Mouse (Mus musculus): Measurements from ENCODE around the gene Vegfb. TPM values are rescaled to one million over a fixed set of nuclear protein-coding genes. Genes with fewer than 3 reads are reported as not detected.
A peak's percentile ranks its signal among the peaks of the same experiment; 100 is the strongest.

The Vegfb gene
- polyA plus RNA-seq, 1 experiment = 83.0 TPM

- TF ChIP-seq POLR2A (IDR thresholded peaks at IDR 0.05; ENCODE audit: low read depth, low read length) = no peak
- no peak for TF ChIP-seq CTCF (conservative IDR thresholded peaks at IDR 0.05; ENCODE audit: insufficient read depth, insufficient read length, low read depth, low read length)
- H3K36me3 ChIP-seq (ENCODE audit: control insufficient read depth, insufficient read depth, low read length) = no peaks in the 10 kb centered on the region
- 96% methylated on average over 5 of the region's 5 CpGs for WGBS
- H3K27me3 ChIP-seq (replicated peaks; ENCODE audit: control insufficient read depth, insufficient read depth, low read length) = no peaks in the 10 kb centered on the region
- no peak for DNase-seq
- H3K4me1 ChIP-seq (ENCODE audit: control insufficient read depth, insufficient read depth, low read length) = peaks cover 13% of the 10 kb centered on the region; the same call in 1 of the 2 replicates
- no peak overlapping the region for H3K4me3 ChIP-seq (ENCODE audit: insufficient read depth, low read depth, low read length)
- no peak overlapping the region for H3K27ac ChIP-seq (ENCODE audit: insufficient read depth, low read depth, low read length)
Observed at GRCm38 (mm10) chr19:6983621-6984020, 3.8 kb downstream of the Vegfb start.

- H3K4me1 ChIP-seq (ENCODE audit: control insufficient read depth, insufficient read depth, low read length) = peaks cover 13% of the 10 kb centered on the region; the same call in 1 of the 2 replicates
- no peak overlapping the region for H3K4me3 ChIP-seq (ENCODE audit: insufficient read depth, low read depth, low read length)
- DNase-seq = no peak
- TF ChIP-seq POLR2A (IDR thresholded peaks at IDR 0.05; ENCODE audit: low read depth, low read length) (no peak), CTCF (conservative IDR thresholded peaks at IDR 0.05; ENCODE audit: insufficient read depth, insufficient read length, low read depth, low read length) (no peak)
- no peaks in the 10 kb centered on the region for H3K27me3 ChIP-seq (replicated peaks; ENCODE audit: control insufficient read depth, insufficient read depth, low read length)
- H3K27ac ChIP-seq (ENCODE audit: insufficient read depth, low read depth, low read length) = peak overlapping the region; percentile 98; the same call in 1 of the 2 replicates
- 78% methylated on average over 4 of the region's 4 CpGs for WGBS
- no peaks in the 10 kb centered on the region for H3K36me3 ChIP-seq (ENCODE audit: control insufficient read depth, insufficient read depth, low read length)
Observed at GRCm38 (mm10) chr19:6981465-6981864, 6.0 kb downstream of the Vegfb start.

- no peaks in the 10 kb centered on the region for H3K36me3 ChIP-seq (ENCODE audit: control insufficient read depth, insufficient read depth, low read length)
- peak within 1 kb of the TSS; percentile 84 for H3K4me3 ChIP-seq (ENCODE audit: insufficient read depth, low read depth, low read length)
- H3K4me1 ChIP-seq (ENCODE audit: control insufficient read depth, insufficient read depth, low read length) = peaks cover 18% of the 10 kb centered on the region; the same call in 1 of the 2 replicates
- TF ChIP-seq POLR2A (IDR thresholded peaks at IDR 0.05; ENCODE audit: low read depth, low read length) (peak; percentile 98), CTCF (conservative IDR thresholded peaks at IDR 0.05; ENCODE audit: insufficient read depth, insufficient read length, low read depth, low read length) (no peak)
- 1% methylated on average over 38 of the region's 38 CpGs for WGBS
- peak within 1 kb of the TSS; percentile 98 for H3K27ac ChIP-seq (ENCODE audit: insufficient read depth, low read depth, low read length)
- DNase-seq = peak; percentile 100
- H3K27me3 ChIP-seq (replicated peaks; ENCODE audit: control insufficient read depth, insufficient read depth, low read length) = no peaks in the 10 kb centered on the region
Observed at GRCm38 (mm10) chr19:6980381-6981093, 6.9 kb downstream of the Vegfb start, which contains the start of gene Fkbp2. Gene Fkbp2, minus strand, starts transcription at chr19:6980501.

GRCm38 (mm10) chr19:6979486-6980380 is 7.7 kb downstream of the Vegfb start:
- Histone ChIP-seq H3K4me1 (ENCODE audit: control insufficient read depth, insufficient read depth, low read length) (peaks cover 18% of the 10 kb centered on the region; the same call in 1 of the 2 replicates), H3K27ac (ENCODE audit: insufficient read depth, low read depth, low read length) (peak overlapping the region; percentile 87), H3K4me3 (ENCODE audit: insufficient read depth, low read depth, low read length) (peak overlapping the region; percentile 71), H3K27me3 (replicated peaks; ENCODE audit: control insufficient read depth, insufficient read depth, low read length) (no peaks in the 10 kb centered on the region), H3K36me3 (ENCODE audit: control insufficient read depth, insufficient read depth, low read length) (no peaks in the 10 kb centered on the region)
- under 1% methylated on average over 59 of the region's 59 CpGs for WGBS
- TF ChIP-seq POLR2A (IDR thresholded peaks at IDR 0.05; ENCODE audit: low read depth, low read length) (no peak), CTCF (conservative IDR thresholded peaks at IDR 0.05; ENCODE audit: insufficient read depth, insufficient read length, low read depth, low read length) (peak; percentile 55)
- peak; percentile 100 for DNase-seq

GRCm38 (mm10) chr19:6979001-6979479 is 8.4 kb downstream of the Vegfb start:
- H3K27ac ChIP-seq (ENCODE audit: insufficient read depth, low read depth, low read length) = peak overlapping the region; percentile 12; the same call in 1 of the 2 replicates
- H3K36me3 ChIP-seq (ENCODE audit: control insufficient read depth, insufficient read depth, low read length) = no peaks in the 10 kb centered on the region
- no peak for TF ChIP-seq POLR2A (IDR thresholded peaks at IDR 0.05; ENCODE audit: low read depth, low read length)
- no peak for TF ChIP-seq CTCF (conservative IDR thresholded peaks at IDR 0.05; ENCODE audit: insufficient read depth, insufficient read length, low read depth, low read length)
- peak overlapping the region; percentile 71 for H3K4me3 ChIP-seq (ENCODE audit: insufficient read depth, low read depth, low read length)
- DNase-seq = peak; percentile 38
- 15% methylated on average over 11 of the region's 11 CpGs for WGBS
- H3K27me3 ChIP-seq (replicated peaks; ENCODE audit: control insufficient read depth, insufficient read depth, low read length) = no peaks in the 10 kb centered on the region
- peaks cover 18% of the 10 kb centered on the region; the same call in 1 of the 2 replicates for H3K4me1 ChIP-seq (ENCODE audit: control insufficient read depth, insufficient read depth, low read length)

GRCm38 (mm10) chr19:6978639-6978974 is 8.8 kb downstream of the Vegfb start:
- H3K4me1 ChIP-seq (ENCODE audit: control insufficient read depth, insufficient read depth, low read length) = peaks cover 18% of the 10 kb centered on the region; the same call in 1 of the 2 replicates
- H3K36me3 ChIP-seq (ENCODE audit: control insufficient read depth, insufficient read depth, low read length) = no peaks in the 10 kb centered on the region
- no peaks in the 10 kb centered on the region for H3K27me3 ChIP-seq (replicated peaks; ENCODE audit: control insufficient read depth, insufficient read depth, low read length)
- no peak for DNase-seq
- no peak overlapping the region for H3K27ac ChIP-seq (ENCODE audit: insufficient read depth, low read depth, low read length)
- no peak for TF ChIP-seq POLR2A (IDR thresholded peaks at IDR 0.05; ENCODE audit: low read depth, low read length)
- no peak for TF ChIP-seq CTCF (conservative IDR thresholded peaks at IDR 0.05; ENCODE audit: insufficient read depth, insufficient read length, low read depth, low read length)
- H3K4me3 ChIP-seq (ENCODE audit: insufficient read depth, low read depth, low read length) = no peak overlapping the region
- 45% methylated on average over 3 of the region's 3 CpGs for WGBS
